ENCODE assay signal across 8 mouse cellular contexts in genomic region chr6:34875268-34875761, GRCm38 (mm10). TPM values are rescaled to one million over a fixed set of nuclear protein-coding genes. Genes with fewer than 3 reads are reported as not detected.
DNase-seq lines count a peak whose midpoint lies in the region; ATAC-seq and TF ChIP-seq lines count a peak whose summit lies in the region.
"Had no signal": no experiment of that assay in that cellular context is flagged by ENCODE, and none has a peak within 500 bp of the region (broad histone marks: within the 10 kb centered on the region; RNA-seq: fewer than 3 reads in every experiment).

No protein-coding gene starts in this region.

- H3K27me3 ChIP-seq in myocyte (ENCODE audit: control insufficient read depth, insufficient read depth, insufficient read length), result no peaks in the 10 kb centered on the region

- no peak overlapping the region for H3K4me2 ChIP-seq in myocyte (ENCODE audit: low read depth)

- peak; percentile 41 to 48 for DNase-seq in layer of hippocampus, postnatal 36 days
- DNase-seq in layer of hippocampus, adult 8-10 months (ENCODE audit: low spot score in 2 of 2), result no peak
- DNase-seq in c-Kit-negative CD71-positive TER-119-positive erythroid progenitor cells, embryonic 14.5 days (ENCODE audit: low read depth, low spot score), result peak; percentile 42
- no peak for DNase-seq in retina, postnatal 1 day
- DNase-seq in ovary, postnatal 10 days (ENCODE audit: low spot score), result no peak

- peaks cover 15% of the 10 kb centered on the region for H3K79me2 ChIP-seq in myocyte (ENCODE audit: control insufficient read depth, insufficient read depth)

- H3K36me3 ChIP-seq in myocyte (ENCODE audit: control insufficient read depth, insufficient read depth), result peaks cover 7% of the 10 kb centered on the region

- peak; percentile 10 for ATAC-seq in inflammation-experienced regulatory T-cells, adult 6 months

- no peak overlapping the region for H3ac ChIP-seq in myocyte (ENCODE audit: control insufficient read depth, insufficient read length)

- no peak for TF ChIP-seq POLR2A in myocyte (IDR thresholded peaks at IDR 0.05; ENCODE audit: insufficient read length, low read depth)

- H3K4me3 ChIP-seq in myocyte, result no peak overlapping the region

TF ChIP-seq in myocyte, 11 proteins besides CTCF, POLR2A, EP300 and RAD21:
- peak; percentile 48 for TF ChIP-seq POLR2AphosphoS2 (IDR thresholded peaks at IDR 0.05; ENCODE audit: insufficient read length, low read depth)
- no peak for TF ChIP-seq E2F4 (IDR thresholded peaks at IDR 0.05; ENCODE audit: insufficient read depth)

RNA-seq across cellular contexts. Expression of gene Cyren, which starts 2.5 kb away (rescaled TPM):
- total RNA-seq in layer of hippocampus, postnatal 36 days (2021), result 1 to 10 TPM; 5.9 to 7.5 TPM
- total RNA-seq in layer of hippocampus, adult 8-10 months (2022), result 1 to 10 TPM; 4.3 to 6.2 (median 5.3) TPM
- polyA plus RNA-seq in inflammation-experienced regulatory T-cells, adult 6 months (2017; shearing (Covaris generic)), result 1 to 10 TPM; 5.7 to 6.7 (median 6.5) TPM
- polyA plus RNA-seq in myocyte (2012; fragmentation: generic; extraction: Trizol), result 8.0 TPM

RNA-seq across cellular contexts. Expression of gene Tmem140, which starts 12.4 kb away (rescaled TPM):
- 1 to 10 TPM; 1.8 to 2.4 TPM for total RNA-seq in layer of hippocampus, postnatal 36 days (2021)
- total RNA-seq in layer of hippocampus, adult 8-10 months (2022), result 1 to 10 TPM; 4.3 to 5.9 (median 5.0) TPM
- 10 to 100 TPM; 16.8 to 30.9 (median 17.3) TPM for polyA plus RNA-seq in inflammation-experienced regulatory T-cells, adult 6 months (2017; shearing (Covaris generic))
- 12.0 TPM for polyA plus RNA-seq in myocyte (2012; fragmentation: generic; extraction: Trizol)

RNA-seq across cellular contexts. Expression of gene Wdr91, which starts 35.4 kb away (rescaled TPM):
- 10 to 100 TPM; 35.1 to 36.5 TPM for total RNA-seq in layer of hippocampus, postnatal 36 days (2021)
- 10 to 100 TPM; 35.0 to 38.8 (median 37.4) TPM for total RNA-seq in layer of hippocampus, adult 8-10 months (2022)
- polyA plus RNA-seq in inflammation-experienced regulatory T-cells, adult 6 months (2017; shearing (Covaris generic)), result 10 to 100 TPM; 15.2 to 23.5 (median 19.1) TPM
- 12.9 TPM for polyA plus RNA-seq in myocyte (2012; fragmentation: generic; extraction: Trizol)

RNA-seq across cellular contexts. Expression of gene Stra8, which starts 44.6 kb away (rescaled TPM):
- not detected for total RNA-seq in layer of hippocampus, postnatal 36 days (2021)
- not detected for total RNA-seq in layer of hippocampus, adult 8-10 months (2022)
- not detected for polyA plus RNA-seq in inflammation-experienced regulatory T-cells, adult 6 months (2017; shearing (Covaris generic))
- not detected for polyA plus RNA-seq in myocyte (2012; fragmentation: generic; extraction: Trizol)
- total RNA-seq: layer of hippocampus, postnatal 25 days had no signal

Comparison
In these comparisons a context has a peak if more than half of its experiments do, and no peak if none do; other contexts are left out.
1. DNase-seq: peak in layer of hippocampus, postnatal 36 days (2 of 2) and c-Kit-negative CD71-positive TER-119-positive erythroid progenitor cells, embryonic 14.5 days (single experiment); none in layer of hippocampus, adult 8-10 months (0 of 2), retina, postnatal 1 day (single experiment) and ovary, postnatal 10 days (single experiment).